Mouse (Mus musculus) brain, embryonic 14.5 days (tissue): Measurements from ENCODE around the gene Micu1.

Experiments used
- CTCF ChIP-seq: fragments of 200-500 bp; IDR thresholded peaks from 2 replicates; pipeline ENCODE4 v1.5.1; 2012; ENCODE audit warnings: inconsistent platforms, mild to moderate bottlenecking, moderate library complexity, borderline replicate concordance; ENCODE audit not compliant: insufficient read depth, insufficient read length; ENCODE audit errors: extremely low read depth
- POLR2A ChIP-seq: fragments of 200-500 bp; IDR thresholded peaks from 2 replicates; pipeline ENCODE4 v1.6.1; 2012; ENCODE audit warnings: mild to moderate bottlenecking, inconsistent platforms, borderline replicate concordance; ENCODE audit not compliant: poor library complexity, insufficient read depth, insufficient read length, severe bottlenecking; ENCODE audit errors: extremely low read depth

DNA sequence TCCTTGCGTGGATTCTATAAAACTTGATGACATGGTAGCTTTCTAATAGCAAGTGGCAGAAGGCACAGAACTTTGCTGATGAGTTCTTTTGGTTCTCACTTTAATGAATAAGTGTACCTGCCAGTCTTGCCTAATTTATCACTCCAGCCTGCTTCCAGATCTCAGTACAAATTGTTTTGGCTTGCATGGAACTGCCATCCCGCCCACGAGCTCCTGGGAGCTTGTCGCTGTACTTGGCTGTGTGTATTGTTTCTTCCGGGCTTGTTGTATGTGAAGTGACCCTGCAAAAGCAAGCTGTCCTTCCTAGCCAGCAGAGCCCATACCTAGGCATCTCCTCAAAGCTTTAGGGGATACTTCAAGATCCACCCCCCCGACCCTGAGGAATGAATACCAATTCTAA is 114.3 kb downstream of the Micu1 start:
- TF ChIP-seq CTCF = no peak
- TF ChIP-seq POLR2A = no peak
